Mouse (Mus musculus) thymus, adult 2 months (tissue): ENCODE data around the gene Plvap. TPM values are rescaled to one million over a fixed set of nuclear protein-coding genes. Genes with fewer than 3 reads are reported as not detected.
A peak's percentile ranks its signal among the peaks of the same experiment; 100 is the strongest.
"Not testable (repeated sequence)": the region's sequence is repeated elsewhere in the genome, so short reads cannot be mapped to it uniquely, and the experiment has no call there.

ENCODE experiments used
- DNase-seq: peaks from one replicate; pipeline ENCODE4 v3.0.0; 2021
- H3K27ac ChIP-seq: fragments of 200-500 bp; 2 replicates; pipeline ENCODE4 v1.5.1; 2012; ENCODE audit warnings: low read length, control low read depth; ENCODE audit not compliant: control insufficient read depth, insufficient read depth
- H3K27me3 ChIP-seq: fragments of 200-500 bp; 2 replicates; pipeline ENCODE4 v1.6.1; 2012; ENCODE audit warnings: mild to moderate bottlenecking, low read length, moderate library complexity, mixed read lengths; ENCODE audit not compliant: control insufficient read depth, insufficient read depth
- H3K36me3 ChIP-seq: fragments of 200-500 bp; 2 replicates; pipeline ENCODE4 v1.6.1; 2012; ENCODE audit warnings: mild to moderate bottlenecking, low read length, moderate library complexity; ENCODE audit not compliant: control insufficient read depth, insufficient read depth
- H3K4me1 ChIP-seq: fragments of 200-500 bp; replicated peaks from 2 replicates; pipeline ENCODE4 v1.6.1; 2012; ENCODE audit warnings: low read length; ENCODE audit not compliant: control insufficient read depth, insufficient read depth
- H3K4me3 ChIP-seq: fragments of 200-500 bp; 2 replicates; pipeline ENCODE4 v1.5.1; 2012; ENCODE audit warnings: mild to moderate bottlenecking, low read length, control low read depth, moderate library complexity; ENCODE audit not compliant: control insufficient read depth, insufficient read depth
- CTCF ChIP-seq: fragments of 200-500 bp; IDR thresholded peaks from 2 replicates; pipeline ENCODE4 v1.5.1; 2012; ENCODE audit warnings: mild to moderate bottlenecking, control low read depth, low read length, moderate library complexity, borderline replicate concordance; ENCODE audit not compliant: control insufficient read depth, poor library complexity, insufficient read depth; ENCODE audit errors: extremely low read depth
- POLR2A ChIP-seq: fragments of 200-500 bp; IDR thresholded peaks from 2 replicates; pipeline ENCODE4 v1.6.1; 2012; ENCODE audit warnings: mild to moderate bottlenecking, low read length, control low read depth, moderate library complexity; ENCODE audit not compliant: control insufficient read depth, poor library complexity, insufficient read depth; ENCODE audit errors: extremely low read depth
- WGBS: fragments of 180-500 bp; shearing (Covaris S2); methylation state at CpG from one replicate; pipeline ENCODE4 v1.1.7; 2018; 5-methylcytosine and 5-hydroxymethylcytosine counted together
- polyA plus RNA-seq: library from polyadenylated mRNA; depleted of rRNA; stranded (reverse); fragments of >200 nt; gene quantifications from 2 replicates; pipeline ENCODE4 v1.2.3, GENCODE M21; 2012

Gene Plvap
- polyA plus RNA-seq, 1 experiment, result 62.6 TPM

DNA sequence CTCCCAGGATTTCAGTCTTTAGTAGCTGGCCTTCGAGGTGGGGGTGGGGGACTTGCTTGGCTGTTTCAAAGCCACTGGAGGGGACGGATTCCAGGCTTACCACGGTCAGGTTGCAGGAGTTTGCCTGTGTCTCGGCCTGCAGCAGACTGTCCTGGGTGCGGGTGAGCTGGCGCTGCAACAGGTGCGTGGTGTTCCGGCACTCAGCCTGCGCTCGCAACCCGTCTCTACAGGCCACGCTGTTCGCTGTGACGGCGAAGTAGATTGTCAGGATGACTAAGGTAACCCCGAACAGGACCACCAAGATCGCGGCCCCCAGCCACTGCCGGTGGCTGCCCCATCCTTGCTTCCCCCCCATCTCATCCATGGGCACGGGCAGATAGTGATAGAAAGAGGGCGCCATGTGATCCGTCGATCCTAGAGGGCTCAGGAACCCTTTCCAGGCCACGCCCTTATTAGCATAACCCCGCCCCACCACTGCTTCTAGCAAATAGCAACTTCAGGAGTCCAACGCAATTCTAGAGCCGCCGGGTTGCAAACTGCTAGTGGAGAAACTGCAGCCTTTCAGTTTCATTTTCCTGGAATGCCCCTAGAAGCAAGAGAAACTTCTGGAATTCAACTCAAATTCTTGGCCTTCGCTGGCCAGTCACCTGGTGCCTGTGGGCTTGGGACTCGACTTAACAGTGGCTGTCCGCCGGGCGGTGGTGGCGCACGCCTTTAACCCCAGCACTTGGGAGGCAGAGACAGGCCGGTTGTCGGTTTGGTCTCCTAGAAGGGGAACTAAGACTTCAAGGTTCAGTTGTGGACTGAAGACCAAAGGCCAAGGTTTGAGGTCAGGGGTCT lies 25.7 kb upstream of the Plvap start, which contains the start of gene Bst2:
Gene Bst2 (minus strand): TSS at position 429 of the 840 bp plus-strand sequence.
- Histone ChIP-seq H3K4me3 (peak within 1 kb of the TSS; percentile 99), H3K36me3 (no peaks in the 10 kb centered on the region), H3K27me3 (no peaks in the 10 kb centered on the region), H3K4me1 (peaks cover 28% of the 10 kb centered on the region), H3K27ac (peak within 1 kb of the TSS; percentile 76)
- TF ChIP-seq CTCF (no peak), POLR2A (no peak)
- peak; percentile 92 for DNase-seq
- 1% methylated on average over 37 of the region's 37 CpGs for WGBS

DNA sequence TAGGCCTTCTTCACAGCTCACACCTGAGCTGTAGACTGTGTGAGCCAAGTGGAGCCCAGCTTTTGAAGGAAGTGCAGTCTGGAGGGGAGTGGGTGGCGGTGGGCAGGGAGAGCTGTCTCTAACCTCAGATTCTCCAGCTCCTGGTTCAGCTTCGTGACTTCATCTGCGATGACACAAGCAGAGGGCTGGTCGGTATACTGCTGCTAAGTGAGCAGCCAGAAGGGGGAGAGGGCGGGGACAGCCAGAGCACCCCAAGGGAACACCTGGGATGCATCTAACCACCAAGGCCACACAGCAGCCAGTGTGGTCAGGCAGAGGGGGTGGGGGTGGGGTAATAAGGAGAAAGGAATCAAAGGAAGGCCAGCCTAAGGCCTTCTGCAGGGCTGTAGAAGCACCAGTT lies 24.1 kb upstream of the Plvap start:
- Histone ChIP-seq H3K4me3 (0 out of 2 replicates have a peak overlapping the region, but pooled peaks have one; percentile 25), H3K36me3 (no peaks in the 10 kb centered on the region), H3K27ac (peak overlapping the region; percentile 1; the same call in 1 of the 2 replicates), H3K27me3 (no peaks in the 10 kb centered on the region), H3K4me1 (peaks cover 28% of the 10 kb centered on the region)
- WGBS, result 7% methylated on average over 5 of the region's 5 CpGs
- DNase-seq, result peak; percentile 60
- TF ChIP-seq CTCF (0 out of 2 replicates have a peak, but pooled peaks have one; percentile 34), POLR2A (no peak)

DNA sequence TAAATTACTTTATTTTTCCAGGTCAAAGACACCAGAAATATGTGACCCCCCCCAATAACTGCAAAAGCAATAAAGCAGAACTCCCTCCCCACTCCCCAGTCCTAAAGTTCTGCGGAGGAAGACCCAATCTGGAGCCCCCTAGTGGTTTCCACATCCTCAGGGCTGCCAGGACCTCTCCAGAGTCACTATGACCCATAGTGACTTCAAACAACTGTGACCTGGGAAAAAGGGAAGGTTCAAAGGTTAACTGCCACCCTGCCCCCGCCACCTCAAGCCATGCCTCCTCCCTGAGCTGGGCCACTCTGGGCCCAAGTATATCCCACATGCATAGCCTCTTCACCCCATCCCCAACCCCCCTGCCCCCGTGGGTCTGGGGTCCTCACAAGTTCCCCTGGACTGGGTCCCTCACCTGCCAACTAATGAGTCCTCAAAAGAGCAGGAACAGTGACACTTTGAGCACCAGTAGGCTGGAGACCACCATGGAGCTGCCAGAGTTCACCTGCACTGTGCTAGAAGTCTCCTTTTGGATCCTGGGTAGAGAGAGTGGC lies 22.8 kb upstream of the Plvap start:
- H3K4me1 ChIP-seq, result peaks cover 28% of the 10 kb centered on the region
- WGBS, result 88% methylated on average over 3 of the region's 3 CpGs
- TF ChIP-seq POLR2A (no peak), CTCF (no peak)
- no peak overlapping the region for H3K4me3 ChIP-seq
- H3K36me3 ChIP-seq, result no peaks in the 10 kb centered on the region
- DNase-seq, result no peak
- no peak overlapping the region for H3K27ac ChIP-seq
- no peaks in the 10 kb centered on the region for H3K27me3 ChIP-seq

DNA sequence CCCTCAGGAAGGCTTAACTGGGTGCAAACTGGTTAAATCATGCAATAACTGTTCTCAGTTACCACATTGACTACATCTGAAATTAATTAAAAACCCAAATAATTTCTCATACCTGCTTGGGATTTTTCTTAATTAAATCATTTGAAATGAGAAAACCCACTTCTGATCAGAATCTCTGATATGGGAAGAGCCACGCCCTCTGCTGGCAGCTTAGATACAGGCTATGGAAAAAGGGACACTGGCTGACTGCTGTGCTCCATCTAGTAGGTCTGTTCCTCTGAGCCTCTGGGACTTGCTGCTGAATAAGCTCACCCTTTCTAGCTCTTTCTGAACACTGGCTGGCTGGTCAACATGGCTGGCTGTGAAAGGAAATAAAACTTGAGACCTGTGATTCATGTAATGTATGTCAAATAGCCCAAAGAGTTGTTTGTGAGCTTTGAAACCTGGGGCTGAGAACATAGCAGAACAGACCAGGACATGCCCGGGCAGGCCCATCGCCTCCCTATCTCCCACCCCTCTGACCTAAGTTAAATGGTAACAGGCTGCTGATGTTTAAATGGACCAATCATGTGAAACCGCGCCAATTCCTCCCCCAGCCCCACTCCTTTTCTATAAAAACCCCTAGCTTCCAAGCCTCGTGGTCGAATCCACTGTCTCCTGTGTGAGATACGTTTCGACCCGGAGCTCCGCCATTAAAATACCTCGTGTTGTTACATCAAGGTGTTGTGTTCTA lies 19.3 kb upstream of the Plvap start:
- not testable (repeated sequence) for H3K36me3 ChIP-seq, DNase-seq, H3K27me3 ChIP-seq, H3K4me3 ChIP-seq, H3K27ac ChIP-seq
- peaks cover 19% of the 10 kb centered on the region for H3K4me1 ChIP-seq
- 86% methylated on average over 8 of the region's 12 CpGs for WGBS

DNA sequence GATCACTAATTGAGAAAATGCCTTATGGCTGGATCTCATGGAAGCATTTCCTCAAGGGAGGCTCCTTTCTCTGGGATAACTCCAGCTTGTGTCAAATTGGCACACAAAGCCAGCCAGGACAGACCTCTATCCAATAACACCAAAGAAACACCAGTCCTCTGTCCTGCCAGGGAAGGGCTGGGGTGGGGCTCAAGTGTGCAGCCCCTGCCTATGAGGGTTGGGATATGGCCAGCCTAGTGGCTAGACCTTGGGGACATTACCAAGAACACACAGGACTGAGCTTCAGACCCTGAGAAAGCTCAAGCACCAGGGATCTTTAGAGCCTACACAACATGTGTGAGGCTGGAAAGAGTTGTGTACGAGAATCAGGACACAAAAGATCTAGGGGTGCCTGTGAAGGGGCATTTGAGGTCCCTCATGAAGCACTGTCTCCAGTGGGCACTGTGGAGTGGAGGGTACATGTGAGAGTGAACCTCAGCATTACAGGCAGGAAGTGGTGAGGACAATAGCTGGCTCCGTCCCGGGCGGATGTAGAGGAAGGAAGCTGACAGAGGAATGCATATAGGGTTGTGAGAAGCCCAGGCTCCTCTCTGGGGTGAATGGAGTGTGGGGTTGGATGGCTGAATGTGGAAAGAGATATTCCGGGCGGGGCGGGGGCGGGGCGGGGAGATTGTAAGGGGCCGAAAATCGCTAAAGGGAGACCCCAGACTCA lies 17.0 kb upstream of the Plvap start:
- H3K36me3 ChIP-seq, result no peaks in the 10 kb centered on the region
- H3K27ac ChIP-seq, result peak overlapping the region; percentile 21; the same call in 1 of the 2 replicates
- peak; percentile 57 for DNase-seq
- TF ChIP-seq CTCF (no peak), POLR2A (no peak)
- 11% methylated on average over 11 of the region's 11 CpGs for WGBS
- no peak overlapping the region for H3K4me3 ChIP-seq
- H3K4me1 ChIP-seq, result peaks cover 9% of the 10 kb centered on the region
- no peaks in the 10 kb centered on the region for H3K27me3 ChIP-seq
